Mouse (Mus musculus): ENCODE measurements around the gene Map3k21. TPM values are rescaled to one million over a fixed set of nuclear protein-coding genes. Genes with fewer than 3 reads are reported as not detected.

Map3k21 gene
- polyA plus RNA-seq, 1 experiment from 2014 or later, result 0.14 TPM

DNA sequence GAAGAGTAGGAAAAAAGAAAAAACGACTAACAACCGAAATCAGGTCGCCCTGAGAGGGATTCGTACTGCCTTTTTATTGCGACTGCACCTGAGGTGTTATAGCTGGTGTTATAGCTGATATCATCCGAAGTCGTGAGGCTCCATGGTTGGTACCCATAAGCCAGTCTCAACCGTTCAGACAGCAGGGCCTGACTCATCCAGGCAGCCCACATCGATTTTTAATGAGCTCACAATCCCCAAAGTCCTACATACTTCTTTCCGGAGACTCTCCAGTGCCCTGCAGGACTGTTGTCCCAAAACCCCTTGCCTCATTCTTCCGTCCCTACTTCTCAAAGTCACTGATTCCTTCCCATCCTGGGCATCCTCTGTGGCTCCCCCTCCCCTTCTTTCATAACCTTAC is 12.9 kb upstream of the Map3k21 start:
- H3K4me2 ChIP-seq, result no peak overlapping the region
- no peak overlapping the region for H3K9ac ChIP-seq
- peaks cover 32% of the 10 kb centered on the region for H3K27me3 ChIP-seq
- H3K4me3 ChIP-seq, result no peak overlapping the region
- no peaks in the 10 kb centered on the region for H3K36me3 ChIP-seq
- WGBS, result 62% methylated on average over 11 of the region's 11 CpGs
- no peaks in the 10 kb centered on the region for H3K9me3 ChIP-seq (replicated peaks)
- H3K27ac ChIP-seq, result no peak overlapping the region
- H3K4me1 ChIP-seq (replicated peaks), result peaks cover 9% of the 10 kb centered on the region
- ATAC-seq (replicated peaks; ENCODE audit: insufficient number of reproducible peaks, insufficient read depth, low FRiP score, low read depth), result no peak

- Histone ChIP-seq H3K4me3 (peak within 1 kb of the TSS; percentile 19; the same call in 1 of the 2 replicates), H3K36me3 (no peaks in the 10 kb centered on the region), H3K9me3 (replicated peaks) (no peaks in the 10 kb centered on the region), H3K27me3 (peaks cover 32% of the 10 kb centered on the region), H3K9ac (no peak within 1 kb of the TSS), H3K4me2 (peak within 1 kb of the TSS; percentile 50), H3K4me1 (replicated peaks) (peaks cover 9% of the 10 kb centered on the region), H3K27ac (no peak within 1 kb of the TSS)
- no peak; the same call in 1 of the 2 replicates for ATAC-seq (replicated peaks; ENCODE audit: insufficient number of reproducible peaks, insufficient read depth, low FRiP score, low read depth)
- WGBS, result 8% methylated on average over 44 of the region's 44 CpGs
Observed at GRCm38 (mm10) chr8:125897868-125898788, 12.1 kb upstream of the Map3k21 start, which contains the start of gene Pcnx2. Gene Pcnx2, minus strand, starts transcription at chr8:125898317.

DNA sequence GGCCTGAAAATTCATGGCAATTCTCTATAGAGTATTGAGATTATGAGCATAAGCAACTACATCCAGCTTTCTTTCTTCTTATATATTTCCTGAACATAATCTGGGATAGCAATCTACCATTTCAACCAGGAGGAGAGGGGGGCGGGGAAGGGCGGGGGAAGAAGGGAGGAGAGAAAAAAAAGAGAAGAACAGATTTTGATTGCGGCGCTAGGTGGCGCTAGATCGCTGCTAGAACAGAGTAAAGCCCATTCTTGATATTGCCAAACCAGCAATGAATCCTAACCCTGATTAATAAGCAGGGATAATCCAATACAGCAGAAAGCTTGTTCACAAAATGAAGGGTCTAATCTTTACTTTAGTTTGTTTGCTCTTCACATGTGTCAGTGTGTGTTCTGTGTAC is 11.4 kb upstream of the Map3k21 start:
- peaks cover 32% of the 10 kb centered on the region for H3K27me3 ChIP-seq
- no peak overlapping the region for H3K4me3 ChIP-seq
- H3K4me1 ChIP-seq (replicated peaks), result peaks cover 9% of the 10 kb centered on the region
- ATAC-seq (replicated peaks; ENCODE audit: insufficient number of reproducible peaks, insufficient read depth, low FRiP score, low read depth), result no peak
- no peaks in the 10 kb centered on the region for H3K9me3 ChIP-seq (replicated peaks)
- H3K4me2 ChIP-seq, result 0 out of 2 replicates have a peak overlapping the region, but pooled peaks have one; percentile 50
- no peak overlapping the region for H3K9ac ChIP-seq
- H3K27ac ChIP-seq, result no peak overlapping the region
- no peaks in the 10 kb centered on the region for H3K36me3 ChIP-seq
- 0% methylated on average over 6 of the region's 6 CpGs for WGBS

GRCm38 (mm10) chr8:125901167-125901566 is 9.1 kb upstream of the Map3k21 start:
- no peak overlapping the region for H3K4me2 ChIP-seq
- WGBS, result 32% methylated on average over 2 of the region's 2 CpGs
- no peaks in the 10 kb centered on the region for H3K36me3 ChIP-seq
- H3K27ac ChIP-seq, result no peak overlapping the region
- no peak overlapping the region for H3K4me3 ChIP-seq
- H3K27me3 ChIP-seq, result peaks cover 26% of the 10 kb centered on the region
- peaks cover 9% of the 10 kb centered on the region for H3K4me1 ChIP-seq (replicated peaks)
- no peak overlapping the region for H3K9ac ChIP-seq
- ATAC-seq (replicated peaks; ENCODE audit: insufficient number of reproducible peaks, insufficient read depth, low FRiP score, low read depth), result no peak
- H3K9me3 ChIP-seq (replicated peaks), result no peaks in the 10 kb centered on the region

DNA sequence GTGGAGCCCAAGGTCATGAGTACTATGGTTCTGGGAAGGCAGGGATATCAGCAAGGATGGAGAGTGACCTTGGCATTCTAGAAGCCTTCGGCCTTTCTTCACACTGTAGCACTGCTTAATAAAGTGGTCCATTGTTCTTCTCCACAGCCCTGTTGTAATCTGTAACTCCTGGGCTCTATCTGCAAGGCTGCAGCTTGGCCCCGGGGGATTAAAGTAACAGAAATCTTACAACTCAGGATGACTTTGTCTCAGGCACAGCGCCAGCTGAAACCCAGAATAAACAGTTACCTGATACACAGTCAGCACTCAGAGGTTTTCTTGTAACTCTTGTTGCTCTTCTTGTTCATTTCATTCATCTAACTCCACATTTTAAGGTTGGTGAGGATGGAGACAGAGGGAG is 7.7 kb upstream of the Map3k21 start:
- no peaks in the 10 kb centered on the region for H3K36me3 ChIP-seq
- 34% methylated on average over 3 of the region's 3 CpGs for WGBS
- peaks cover 9% of the 10 kb centered on the region for H3K4me1 ChIP-seq (replicated peaks)
- H3K27me3 ChIP-seq, result peaks cover 13% of the 10 kb centered on the region
- no peak overlapping the region for H3K4me3 ChIP-seq
- H3K9ac ChIP-seq, result no peak overlapping the region
- H3K4me2 ChIP-seq, result no peak overlapping the region
- ATAC-seq (replicated peaks; ENCODE audit: insufficient number of reproducible peaks, insufficient read depth, low FRiP score, low read depth), result no peak
- no peak overlapping the region for H3K27ac ChIP-seq
- no peaks in the 10 kb centered on the region for H3K9me3 ChIP-seq (replicated peaks)

DNA sequence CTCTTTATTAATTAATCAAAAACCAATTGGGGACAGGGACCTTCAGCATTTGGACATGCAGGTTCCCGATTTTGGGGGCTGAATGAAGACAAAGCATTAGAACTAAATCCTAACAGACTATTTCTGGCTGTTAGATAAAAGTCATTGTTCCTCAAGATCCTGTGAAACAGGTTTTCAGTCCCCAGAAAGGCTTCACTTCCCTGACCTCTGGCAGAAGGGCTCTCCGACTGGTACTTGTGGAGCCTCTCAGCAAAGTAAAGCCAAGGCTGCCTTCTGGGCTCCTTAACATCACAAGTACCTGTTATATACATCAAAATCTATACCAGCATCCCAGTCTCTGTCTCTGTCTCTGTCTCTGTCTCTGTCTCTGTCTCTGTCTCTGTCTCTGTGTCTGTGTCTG is 4.9 kb upstream of the Map3k21 start:
- no peak for ATAC-seq (replicated peaks; ENCODE audit: insufficient number of reproducible peaks, insufficient read depth, low FRiP score, low read depth)
- 54% methylated on average over 2 of the region's 2 CpGs for WGBS

DNA sequence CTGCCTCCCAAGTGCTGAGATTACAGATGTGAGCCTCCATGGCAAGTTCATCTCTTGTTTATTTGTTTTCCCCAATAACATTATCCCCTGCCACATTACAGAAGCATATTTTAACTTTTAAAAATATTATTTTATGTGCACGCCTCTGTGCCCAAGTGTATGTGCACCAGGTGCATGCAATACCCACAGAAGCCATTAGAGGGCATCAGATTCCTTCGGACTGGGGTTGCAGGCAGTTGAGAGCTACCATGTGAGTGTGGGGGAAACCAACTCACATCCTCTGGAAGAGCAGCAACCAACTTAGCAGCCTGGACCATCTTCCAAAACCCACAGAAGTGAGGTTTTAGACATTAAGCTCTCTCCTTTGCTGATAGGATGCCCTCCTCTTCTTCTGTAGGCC is 2.9 kb upstream of the Map3k21 start:
- 67% methylated on average over 2 of the region's 2 CpGs for WGBS
- ATAC-seq (replicated peaks; ENCODE audit: insufficient number of reproducible peaks, insufficient read depth, low FRiP score, low read depth), result no peak
- no peak overlapping the region for H3K4me2 ChIP-seq
- H3K27me3 ChIP-seq, result peaks cover 43% of the 10 kb centered on the region
- no peak overlapping the region for H3K27ac ChIP-seq
- no peak overlapping the region for H3K9ac ChIP-seq
- H3K4me3 ChIP-seq, result no peak overlapping the region
- H3K4me1 ChIP-seq (replicated peaks), result peaks cover 18% of the 10 kb centered on the region
- no peaks in the 10 kb centered on the region for H3K9me3 ChIP-seq (replicated peaks)
- H3K36me3 ChIP-seq, result no peaks in the 10 kb centered on the region

More for the DNA sequence above, 4.9 kb upstream of the Map3k21 start:
- H3K36me3 ChIP-seq, result no peaks in the 10 kb centered on the region
- peaks cover 23% of the 10 kb centered on the region for H3K27me3 ChIP-seq
- no peak overlapping the region for H3K4me2 ChIP-seq
- H3K4me3 ChIP-seq, result no peak overlapping the region
- no peak overlapping the region for H3K9ac ChIP-seq
- H3K9me3 ChIP-seq (replicated peaks), result no peaks in the 10 kb centered on the region
- H3K4me1 ChIP-seq (replicated peaks), result peaks cover 8% of the 10 kb centered on the region
- H3K27ac ChIP-seq, result no peak overlapping the region

DNA sequence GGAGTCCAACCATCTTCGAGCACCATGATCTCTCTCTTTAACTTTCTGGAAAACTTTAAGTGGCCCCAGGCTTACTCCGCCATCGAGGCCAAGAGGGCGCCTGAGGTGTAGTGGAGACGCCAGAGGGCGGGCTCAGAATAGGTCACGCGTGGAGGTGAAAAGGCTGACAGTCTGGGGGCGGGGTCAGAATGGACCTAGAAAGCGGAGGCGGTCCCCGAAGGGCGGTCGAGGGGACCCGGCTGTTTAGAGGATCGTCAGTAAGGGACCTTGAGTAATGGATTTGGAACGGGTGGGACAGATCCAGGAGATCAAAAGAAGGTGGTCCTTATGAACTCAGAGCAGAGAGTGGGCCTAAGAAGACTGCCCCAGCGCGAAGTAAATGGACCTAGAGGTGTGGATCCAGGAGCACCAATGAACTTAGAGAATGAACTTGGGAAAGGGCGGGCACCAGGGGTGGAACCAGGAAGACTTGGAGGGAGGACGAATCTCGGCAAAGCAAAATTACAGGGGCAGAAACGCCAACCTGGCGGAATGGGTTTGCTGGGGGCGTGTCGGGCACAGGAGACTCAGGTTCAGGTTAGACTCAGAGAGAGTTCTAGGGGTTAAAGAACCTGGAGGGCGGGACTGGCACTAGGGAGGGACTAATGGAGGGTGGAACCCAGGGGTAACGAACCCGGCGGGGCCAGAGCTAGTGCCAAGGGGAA is 437 bp upstream of the Map3k21 start:
- Histone ChIP-seq H3K4me3 (peak overlapping the region; percentile 55), H3K9ac (peak overlapping the region; percentile 37), H3K27me3 (peaks cover 62% of the 10 kb centered on the region), H3K36me3 (no peaks in the 10 kb centered on the region), H3K4me1 (replicated peaks) (peaks cover 18% of the 10 kb centered on the region), H3K9me3 (replicated peaks) (no peaks in the 10 kb centered on the region), H3K4me2 (peak overlapping the region; percentile 94), H3K27ac (no peak overlapping the region)
- peak; percentile 59 for ATAC-seq (replicated peaks; ENCODE audit: insufficient number of reproducible peaks, insufficient read depth, low FRiP score, low read depth)
- WGBS, result 3% methylated on average over 30 of the region's 30 CpGs

DNA sequence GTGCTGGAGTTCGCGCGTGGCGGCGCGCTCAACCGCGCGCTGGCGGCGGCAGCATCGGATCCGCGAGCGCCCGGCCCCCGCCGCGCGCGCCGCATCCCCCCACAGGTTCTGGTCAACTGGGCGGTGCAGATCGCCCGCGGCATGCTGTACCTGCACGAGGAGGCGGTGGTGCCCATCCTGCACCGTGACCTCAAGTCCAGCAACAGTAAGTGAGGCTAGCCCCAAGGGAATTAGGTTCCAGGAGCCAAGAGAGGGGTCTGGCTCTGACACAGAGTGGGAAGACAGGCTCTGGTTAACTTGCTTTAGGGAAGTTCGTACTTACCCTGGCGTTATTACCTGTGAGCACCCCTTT is 955 bp downstream of the Map3k21 start:
- no peak overlapping the region for H3K27ac ChIP-seq
- ATAC-seq (replicated peaks; ENCODE audit: insufficient number of reproducible peaks, insufficient read depth, low FRiP score, low read depth), result no peak
- peaks cover 18% of the 10 kb centered on the region for H3K4me1 ChIP-seq (replicated peaks)
- H3K27me3 ChIP-seq, result peaks cover 62% of the 10 kb centered on the region
- no peaks in the 10 kb centered on the region for H3K9me3 ChIP-seq (replicated peaks)
- peak overlapping the region; percentile 37 for H3K9ac ChIP-seq
- peak overlapping the region; percentile 55 for H3K4me3 ChIP-seq
- no peaks in the 10 kb centered on the region for H3K36me3 ChIP-seq
- WGBS, result 5% methylated on average over 31 of the region's 31 CpGs
- peak overlapping the region; percentile 94 for H3K4me2 ChIP-seq

GRCm38 (mm10) chr8:125913206-125913605 is 3.0 kb downstream of the Map3k21 start:
- no peak for ATAC-seq (replicated peaks; ENCODE audit: insufficient number of reproducible peaks, insufficient read depth, low FRiP score, low read depth)
- 83% methylated on average over 4 of the region's 4 CpGs for WGBS
- Histone ChIP-seq H3K9ac (no peak overlapping the region), H3K36me3 (no peaks in the 10 kb centered on the region), H3K27ac (no peak overlapping the region), H3K27me3 (peaks cover 60% of the 10 kb centered on the region), H3K4me3 (no peak overlapping the region), H3K4me1 (replicated peaks) (peaks cover 22% of the 10 kb centered on the region), H3K9me3 (replicated peaks) (no peaks in the 10 kb centered on the region), H3K4me2 (no peak overlapping the region)

- no peak for ATAC-seq (replicated peaks; ENCODE audit: insufficient number of reproducible peaks, insufficient read depth, low FRiP score, low read depth)
- Histone ChIP-seq H3K27me3 (peaks cover 48% of the 10 kb centered on the region), H3K9ac (no peak overlapping the region), H3K27ac (no peak overlapping the region), H3K4me3 (no peak overlapping the region), H3K36me3 (no peaks in the 10 kb centered on the region), H3K9me3 (replicated peaks) (no peaks in the 10 kb centered on the region), H3K4me2 (no peak overlapping the region), H3K4me1 (replicated peaks) (peaks cover 22% of the 10 kb centered on the region)
- 78% methylated on average over 9 of the region's 9 CpGs for WGBS
Observed at GRCm38 (mm10) chr8:125914386-125914785, 4.1 kb downstream of the Map3k21 start.

Measured in heart, embryonic 15.5 days (tissue).